Mouse (Mus musculus) intestine, embryonic 16.5 days (tissue): ENCODE data around the gene Fgl2. TPM values are rescaled to one million over a fixed set of nuclear protein-coding genes. Genes with fewer than 3 reads are reported as not detected.
A peak's percentile ranks its signal among the peaks of the same experiment; 100 is the strongest.

Experiments
- ATAC-seq: fragments of 200-750 bp; cut with Nextera tagmentation; 2 replicates; pipeline ENCODE4 v1.8.0; 2017; ENCODE audit warnings: moderate TSS enrichment, moderate library complexity
- H3K27ac ChIP-seq: fragments of 300-500 bp; sonication (generic); 2 replicates; pipeline ENCODE4 v1.5.1; 2014; ENCODE audit warnings: mild to moderate bottlenecking, low read length
- H3K27me3 ChIP-seq: fragments of 300-500 bp; sonication (generic); replicated peaks from 2 replicates; pipeline ENCODE4 v1.6.1; 2014; ENCODE audit warnings: low read length, control low read depth, mixed read lengths; ENCODE audit not compliant: control insufficient read depth, insufficient read depth
- H3K36me3 ChIP-seq: fragments of 300-500 bp; sonication (generic); 2 replicates; pipeline ENCODE4 v1.6.1; 2014; ENCODE audit warnings: low read length, control low read depth; ENCODE audit not compliant: control insufficient read depth, insufficient read depth
- H3K4me1 ChIP-seq: fragments of 300-500 bp; sonication (generic); 2 replicates; pipeline ENCODE4 v1.6.1; 2014; ENCODE audit warnings: low read length, control low read depth, mixed read lengths; ENCODE audit not compliant: control insufficient read depth, insufficient read depth
- H3K4me2 ChIP-seq: fragments of 300-500 bp; sonication (generic); 2 replicates; pipeline ENCODE4 v1.6.1; 2014; ENCODE audit warnings: low read depth, low read length, control low read depth
- H3K4me3 ChIP-seq: fragments of 300-500 bp; sonication (generic); 2 replicates; pipeline ENCODE4 v1.5.1; 2014; ENCODE audit warnings: mild to moderate bottlenecking, low read length
- H3K9ac ChIP-seq: fragments of 300-500 bp; sonication (generic); 2 replicates; pipeline ENCODE4 v1.6.1; 2014; ENCODE audit warnings: low read depth, low read length
- H3K9me3 ChIP-seq: fragments of 300-500 bp; sonication (generic); 2 replicates; pipeline ENCODE4 v1.6.1; 2016; ENCODE audit warnings: low read length, control low read depth; ENCODE audit not compliant: control insufficient read depth
- WGBS: fragments of 180-500 bp; shearing (Covaris S2); extraction: QIAGEN DNeasy Blood & Tissue Kit; methylation state at CpG from one replicate; pipeline ENCODE4 v1.1.7; 2014; 5-methylcytosine and 5-hydroxymethylcytosine counted together
- polyA plus RNA-seq: library from polyadenylated mRNA; unstranded; fragments of >200 nt; fragmentation: Nextera tagmentation; extraction: Ambion mirVana; gene quantifications from 2 replicates; pipeline ENCODE4 v1.2.1, GENCODE M21; 2015

The Fgl2 gene
- polyA plus RNA-seq, 1 experiment from 2014 or later, result 8.4 TPM

- Histone ChIP-seq H3K36me3 (no peaks in the 10 kb centered on the region), H3K27me3 (no peaks in the 10 kb centered on the region), H3K9me3 (no peaks in the 10 kb centered on the region), H3K4me1 (0 out of 2 replicates have a peak, but pooled peaks cover 3% of the 10 kb centered on the region), H3K4me3 (no peak overlapping the region), H3K27ac (no peak overlapping the region), H3K4me2 (no peak overlapping the region), H3K9ac (no peak overlapping the region)
- ATAC-seq, result no peak
- 75% methylated on average over 3 of the region's 3 CpGs for WGBS
These were observed 13.8 kb upstream of the Fgl2 start for GRCm38 (mm10) chr5:21358648-21359047.

GRCm38 (mm10) chr5:21363343-21363742 is 9.1 kb upstream of the Fgl2 start:
- Histone ChIP-seq H3K4me3 (no peak overlapping the region), H3K27ac (no peak overlapping the region), H3K36me3 (no peaks in the 10 kb centered on the region), H3K27me3 (no peaks in the 10 kb centered on the region), H3K4me1 (no peaks in the 10 kb centered on the region), H3K4me2 (no peak overlapping the region), H3K9me3 (no peaks in the 10 kb centered on the region), H3K9ac (no peak overlapping the region)
- peak; percentile 62 for ATAC-seq
- WGBS, result 51% methylated on average over 3 of the region's 3 CpGs

GRCm38 (mm10) chr5:21366338-21367053 is 5.9 kb upstream of the Fgl2 start:
- no peaks in the 10 kb centered on the region for H3K4me1 ChIP-seq
- no peak for ATAC-seq
- H3K27me3 ChIP-seq, result no peaks in the 10 kb centered on the region
- no peak overlapping the region for H3K9ac ChIP-seq
- no peak overlapping the region for H3K27ac ChIP-seq
- no peaks in the 10 kb centered on the region for H3K36me3 ChIP-seq
- H3K4me3 ChIP-seq, result no peak overlapping the region
- no peak overlapping the region for H3K4me2 ChIP-seq
- WGBS, result 73% methylated on average over 4 of the region's 4 CpGs
- no peaks in the 10 kb centered on the region for H3K9me3 ChIP-seq

- Histone ChIP-seq H3K4me2 (no peak overlapping the region), H3K27ac (no peak overlapping the region), H3K4me1 (peaks cover 2% of the 10 kb centered on the region), H3K27me3 (no peaks in the 10 kb centered on the region), H3K4me3 (no peak overlapping the region), H3K9ac (no peak overlapping the region), H3K9me3 (no peaks in the 10 kb centered on the region), H3K36me3 (no peaks in the 10 kb centered on the region)
- no peak for ATAC-seq
- 50% methylated on average over 2 of the region's 2 CpGs for WGBS
These were observed 4.9 kb upstream of the Fgl2 start for GRCm38 (mm10) chr5:21367514-21367913.

- no peak for ATAC-seq
- Histone ChIP-seq H3K9me3 (no peaks in the 10 kb centered on the region), H3K27me3 (no peaks in the 10 kb centered on the region), H3K27ac (no peak overlapping the region), H3K36me3 (no peaks in the 10 kb centered on the region), H3K4me3 (no peak overlapping the region), H3K9ac (no peak overlapping the region), H3K4me1 (peaks cover 8% of the 10 kb centered on the region), H3K4me2 (no peak overlapping the region)
- 84% methylated on average over 5 of the region's 5 CpGs for WGBS
These were observed 2.1 kb upstream of the Fgl2 start for GRCm38 (mm10) chr5:21370218-21370947.

GRCm38 (mm10) chr5:21371920-21372319 is 522 bp upstream of the Fgl2 start:
- Histone ChIP-seq H3K4me1 (peaks cover 8% of the 10 kb centered on the region), H3K27me3 (no peaks in the 10 kb centered on the region), H3K36me3 (no peaks in the 10 kb centered on the region), H3K9me3 (no peaks in the 10 kb centered on the region), H3K4me2 (peak overlapping the region; percentile 99), H3K4me3 (peak overlapping the region; percentile 63; the same call in 1 of the 2 replicates), H3K27ac (no peak overlapping the region), H3K9ac (no peak overlapping the region; the same call in 1 of the 2 replicates)
- ATAC-seq, result 0 out of 2 replicates have a peak, but pooled peaks have one; percentile 2
- 48% methylated on average over 5 of the region's 5 CpGs for WGBS

GRCm38 (mm10) chr5:21373180-21373518 is 707 bp downstream of the Fgl2 start:
- H3K27ac ChIP-seq, result no peak overlapping the region
- peak overlapping the region; percentile 63 for H3K4me3 ChIP-seq
- peak overlapping the region; percentile 73 for H3K9ac ChIP-seq
- peak overlapping the region; percentile 99 for H3K4me2 ChIP-seq
- H3K27me3 ChIP-seq, result no peaks in the 10 kb centered on the region
- no peaks in the 10 kb centered on the region for H3K36me3 ChIP-seq
- 52% methylated on average over 7 of the region's 7 CpGs for WGBS
- peaks cover 8% of the 10 kb centered on the region for H3K4me1 ChIP-seq
- peak; percentile 87 for ATAC-seq
- no peaks in the 10 kb centered on the region for H3K9me3 ChIP-seq

- 77% methylated on average over 4 of the region's 4 CpGs for WGBS
- peaks cover 8% of the 10 kb centered on the region for H3K4me1 ChIP-seq
- ATAC-seq, result no peak
These were observed 4.5 kb downstream of the Fgl2 start for GRCm38 (mm10) chr5:21376935-21377334.

GRCm38 (mm10) chr5:21378397-21378796 is 6.0 kb downstream of the Fgl2 start:
- H3K27ac ChIP-seq, result no peak overlapping the region
- H3K4me2 ChIP-seq, result no peak overlapping the region
- H3K9ac ChIP-seq, result no peak overlapping the region
- H3K36me3 ChIP-seq, result no peaks in the 10 kb centered on the region
- 42% methylated on average over 2 of the region's 2 CpGs for WGBS
- no peak for ATAC-seq
- no peaks in the 10 kb centered on the region for H3K27me3 ChIP-seq
- no peak overlapping the region for H3K4me3 ChIP-seq
- peaks cover 9% of the 10 kb centered on the region for H3K4me1 ChIP-seq
- no peaks in the 10 kb centered on the region for H3K9me3 ChIP-seq

More at GRCm38 (mm10) chr5:21376935-21377334, 4.5 kb downstream of the Fgl2 start:
- Histone ChIP-seq H3K9ac (no peak overlapping the region), H3K36me3 (no peaks in the 10 kb centered on the region), H3K4me3 (no peak overlapping the region), H3K27me3 (no peaks in the 10 kb centered on the region), H3K4me2 (no peak overlapping the region), H3K9me3 (no peaks in the 10 kb centered on the region), H3K27ac (no peak overlapping the region)
